Mouse (Mus musculus) urinary bladder, postnatal 14 days (tissue): ENCODE data around the gene Cebpa.

Source experiments
- DNase-seq: peaks from one replicate; pipeline ENCODE4 v3.0.0; 2021; ENCODE audit warnings: low spot score

Gene Cebpa

DNA sequence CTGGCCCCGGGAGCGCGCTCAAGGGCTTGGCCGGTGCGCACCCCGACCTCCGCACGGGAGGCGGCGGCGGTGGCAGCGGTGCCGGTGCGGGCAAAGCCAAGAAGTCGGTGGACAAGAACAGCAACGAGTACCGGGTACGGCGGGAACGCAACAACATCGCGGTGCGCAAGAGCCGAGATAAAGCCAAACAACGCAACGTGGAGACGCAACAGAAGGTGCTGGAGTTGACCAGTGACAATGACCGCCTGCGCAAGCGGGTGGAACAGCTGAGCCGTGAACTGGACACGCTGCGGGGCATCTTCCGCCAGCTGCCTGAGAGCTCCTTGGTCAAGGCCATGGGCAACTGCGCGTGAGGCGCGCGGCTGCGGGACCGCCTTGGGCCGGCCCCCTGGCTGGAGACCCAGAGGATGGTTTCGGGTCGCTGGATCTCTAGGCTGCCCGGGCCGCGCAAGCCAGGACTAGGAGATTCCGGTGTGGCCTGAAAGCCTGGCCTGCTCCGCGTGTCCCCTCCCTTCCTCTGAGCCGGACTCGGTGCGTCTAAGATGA, 1.1 kb downstream of the Cebpa start:
- no peak for DNase-seq

DNA sequence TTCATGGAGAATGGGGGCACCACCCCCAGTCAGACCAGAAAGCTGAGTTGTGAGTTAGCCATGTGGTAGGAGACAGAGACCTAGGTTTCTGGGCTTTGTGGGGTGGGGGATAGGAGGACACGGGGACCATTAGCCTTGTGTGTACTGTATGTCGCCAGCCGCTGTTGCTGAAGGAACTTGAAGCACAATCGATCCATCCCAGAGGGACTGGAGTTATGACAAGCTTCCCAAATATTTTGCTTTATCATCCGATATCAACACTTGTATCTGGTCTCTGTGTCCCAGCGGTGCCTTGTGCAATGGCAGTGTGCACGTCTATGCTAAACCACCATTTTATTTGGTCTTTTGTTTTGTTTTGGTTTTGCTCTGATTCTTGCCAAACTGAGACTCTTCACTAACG, 2.1 kb downstream of the Cebpa start:
- no peak for DNase-seq

GRCm38 (mm10) chr7:35122401-35123320, 3.6 kb downstream of the Cebpa start:
- peak; percentile 68 for DNase-seq

- DNase-seq = no peak
Measured at GRCm38 (mm10) chr7:35123431-35123953, 4.4 kb downstream of the Cebpa start.

DNA sequence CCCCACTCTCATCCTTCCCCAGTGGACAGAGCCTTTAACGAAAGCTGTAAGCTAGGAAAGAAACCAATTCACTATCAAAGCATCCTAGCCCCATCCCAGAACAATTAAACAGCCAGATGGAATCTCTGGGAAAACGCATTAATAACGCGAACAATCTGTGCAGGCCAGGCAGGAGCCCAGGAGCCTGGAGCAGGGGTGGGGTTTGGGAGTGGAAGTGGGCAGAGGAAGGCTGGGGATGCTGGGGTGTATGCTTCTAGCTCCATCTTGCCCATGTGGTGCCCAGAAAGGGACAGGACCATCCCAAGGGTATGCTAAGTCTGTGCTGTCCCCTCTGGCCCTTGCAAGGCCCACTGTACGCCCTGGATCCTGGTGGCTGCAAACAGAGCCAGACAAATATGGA, 5.1 kb downstream of the Cebpa start:
- no peak for DNase-seq

- no peak for DNase-seq
Measured at GRCm38 (mm10) chr7:35124745-35125144, 5.7 kb downstream of the Cebpa start.

GRCm38 (mm10) chr7:35125971-35126370, 6.9 kb downstream of the Cebpa start:
- no peak for DNase-seq

DNA sequence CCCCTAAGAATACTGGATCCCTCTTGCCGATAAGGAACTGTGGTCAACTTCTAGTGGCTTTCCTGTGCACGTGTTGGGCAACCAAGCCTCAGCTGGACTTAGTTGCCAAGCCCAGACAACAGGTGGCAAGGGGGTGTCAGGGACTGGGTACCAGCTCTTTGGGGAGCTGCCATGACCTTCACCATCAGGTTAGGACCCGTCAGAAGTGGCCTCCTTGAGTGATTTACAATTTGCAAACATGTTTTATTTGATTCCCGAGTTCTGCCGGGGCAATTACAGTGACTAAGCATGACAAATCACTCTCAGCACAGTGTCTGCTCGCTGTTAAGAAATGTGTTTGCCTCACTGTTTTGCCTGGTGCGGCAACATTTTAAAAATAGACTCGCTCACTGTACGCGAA, 7.9 kb downstream of the Cebpa start:
- no peak for DNase-seq

DNA sequence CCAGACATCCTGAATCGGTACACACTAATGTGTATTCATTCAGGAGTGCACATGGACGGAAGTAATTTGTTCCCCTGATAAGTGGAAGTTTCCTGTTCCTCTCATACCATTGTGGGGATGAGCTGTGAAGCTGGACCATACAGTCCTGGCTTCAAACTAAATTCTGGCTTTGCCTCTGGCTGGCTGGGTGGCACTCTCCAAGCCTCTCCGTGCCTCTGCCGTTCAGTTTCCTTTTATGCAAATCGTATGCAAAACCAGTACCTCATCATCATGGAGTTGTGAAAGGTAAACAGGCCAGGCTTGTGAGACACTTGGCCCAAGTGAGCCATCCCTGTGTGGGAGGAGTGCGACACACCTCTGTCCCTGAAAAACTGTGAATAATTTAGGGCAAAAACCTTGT, 8.6 kb downstream of the Cebpa start:
- DNase-seq = no peak

- peak; percentile 84 for DNase-seq
Measured at GRCm38 (mm10) chr7:35128677-35129567, 9.8 kb downstream of the Cebpa start.

DNA sequence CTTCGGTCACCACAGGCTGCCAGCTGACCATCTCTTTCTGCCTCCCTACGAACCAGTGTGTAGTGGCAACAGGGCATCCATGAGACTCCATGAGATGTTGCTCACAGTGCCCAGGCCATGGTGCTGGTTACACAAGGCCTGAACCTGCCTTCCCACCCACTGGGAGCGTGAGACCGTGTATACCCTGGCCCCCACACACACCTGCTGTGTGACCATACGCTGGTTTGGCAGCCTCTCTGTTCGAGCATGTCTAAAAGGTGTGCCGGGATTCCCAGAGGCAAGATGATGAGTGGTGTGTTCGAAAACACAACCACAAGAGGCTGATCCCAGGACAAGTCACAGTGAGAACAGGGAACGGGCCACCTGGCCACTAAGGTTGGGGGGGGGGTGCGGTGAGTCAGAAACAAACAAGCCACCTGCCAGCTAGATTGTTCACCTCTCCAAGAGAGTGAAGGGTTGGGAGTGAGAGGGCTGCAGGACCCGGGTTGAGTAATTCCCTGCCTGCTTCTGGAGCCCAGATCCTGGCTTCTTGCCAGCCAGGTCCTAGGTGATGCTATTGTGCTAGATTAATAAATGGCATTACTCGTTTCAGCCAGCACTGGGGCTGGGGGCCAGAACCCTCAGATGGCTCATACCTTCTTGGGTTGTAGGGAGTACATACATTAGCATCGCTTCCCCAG, 11.1 kb downstream of the Cebpa start:
- peak; percentile 66 for DNase-seq

DNA sequence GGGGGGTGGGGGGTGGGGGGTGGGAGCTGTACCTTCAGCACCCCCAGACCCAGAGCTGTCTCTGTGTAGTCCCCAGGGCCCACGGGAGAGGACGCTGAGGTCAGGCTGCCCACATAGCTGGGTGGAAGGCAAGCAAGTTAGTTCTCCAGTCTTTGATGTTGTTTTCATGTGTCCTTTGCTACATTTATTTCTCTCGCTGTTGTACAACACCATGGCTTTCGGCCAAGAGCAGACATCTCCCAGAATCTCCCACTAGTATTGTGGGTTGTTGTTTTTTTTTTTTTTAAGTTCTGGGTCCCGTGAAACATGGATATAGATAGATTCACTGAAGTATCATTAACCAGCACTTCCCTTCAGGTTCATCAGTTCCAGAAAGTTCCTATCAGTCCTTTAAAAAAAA, 11.8 kb downstream of the Cebpa start:
- DNase-seq = no peak

DNA sequence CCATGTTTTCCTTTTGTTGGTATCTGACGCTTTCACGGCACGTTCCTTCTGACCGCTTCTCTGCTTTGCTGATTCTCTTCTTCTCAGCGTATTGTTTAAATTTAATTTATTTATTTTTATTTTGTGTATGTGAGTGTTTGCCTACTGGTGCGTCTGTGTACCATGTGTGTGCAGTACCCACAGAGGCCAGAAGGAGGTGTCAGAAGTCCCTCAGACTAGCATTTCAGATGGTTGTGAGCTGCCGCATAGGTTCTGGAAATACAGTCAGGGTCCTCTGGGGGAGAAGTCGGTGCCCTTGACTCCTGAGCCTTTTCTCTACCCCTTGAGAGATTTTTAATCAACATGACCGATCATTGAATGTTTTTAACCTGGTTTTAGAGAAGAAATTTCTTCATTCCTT, 12.5 kb downstream of the Cebpa start:
- DNase-seq = no peak

- DNase-seq = no peak
Measured at GRCm38 (mm10) chr7:35134621-35135020, 15.5 kb downstream of the Cebpa start.

GRCm38 (mm10) chr7:35137524-35137923, 18.4 kb downstream of the Cebpa start:
- DNase-seq = no peak

DNA sequence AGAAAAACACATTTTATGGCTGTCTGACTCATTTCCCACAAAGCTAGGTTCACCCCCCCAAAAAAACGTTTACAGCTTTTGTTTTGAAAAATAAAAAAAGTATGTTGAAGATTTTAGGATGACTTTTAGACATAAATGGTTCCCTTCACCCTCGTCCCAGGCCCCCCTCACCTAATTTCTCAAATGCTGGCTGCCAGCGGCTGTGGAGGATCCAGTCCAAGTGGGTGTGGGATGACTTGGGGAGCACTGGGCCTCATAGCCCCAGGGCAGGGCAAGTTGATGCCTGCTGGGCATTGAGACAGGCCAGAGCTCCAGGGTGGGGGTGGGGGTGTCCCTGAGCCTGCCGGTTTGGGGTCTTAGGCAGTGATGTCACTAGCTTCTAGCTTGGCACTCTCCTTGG, 19.4 kb downstream of the Cebpa start:
- DNase-seq = no peak

DNA sequence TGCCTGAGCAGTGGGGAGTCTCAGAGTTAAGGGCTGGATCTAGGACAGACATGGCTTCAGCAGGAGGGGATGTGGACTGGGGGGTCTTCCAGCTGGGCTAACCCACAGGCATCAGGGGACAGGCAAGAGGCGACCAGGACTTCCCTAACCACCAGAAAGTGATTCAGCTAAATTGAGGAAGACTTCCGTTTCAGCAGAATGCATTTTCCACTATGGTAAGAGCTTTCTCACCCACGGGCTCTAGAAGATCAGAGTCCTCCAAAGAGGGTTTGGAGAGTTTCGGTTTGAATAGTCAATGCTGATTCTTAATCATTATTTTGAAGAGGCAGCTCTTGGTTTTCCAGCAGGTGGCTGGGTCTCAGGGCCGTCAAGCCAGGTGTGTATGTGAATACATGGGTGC, 20.8 kb downstream of the Cebpa start:
- DNase-seq = no peak

GRCm38 (mm10) chr7:35141519-35141918, 22.4 kb downstream of the Cebpa start:
- DNase-seq = no peak

GRCm38 (mm10) chr7:35142522-35142921, 23.4 kb downstream of the Cebpa start:
- DNase-seq = no peak

- DNase-seq = no peak
Measured at GRCm38 (mm10) chr7:35143864-35144618, 24.9 kb downstream of the Cebpa start.

DNA sequence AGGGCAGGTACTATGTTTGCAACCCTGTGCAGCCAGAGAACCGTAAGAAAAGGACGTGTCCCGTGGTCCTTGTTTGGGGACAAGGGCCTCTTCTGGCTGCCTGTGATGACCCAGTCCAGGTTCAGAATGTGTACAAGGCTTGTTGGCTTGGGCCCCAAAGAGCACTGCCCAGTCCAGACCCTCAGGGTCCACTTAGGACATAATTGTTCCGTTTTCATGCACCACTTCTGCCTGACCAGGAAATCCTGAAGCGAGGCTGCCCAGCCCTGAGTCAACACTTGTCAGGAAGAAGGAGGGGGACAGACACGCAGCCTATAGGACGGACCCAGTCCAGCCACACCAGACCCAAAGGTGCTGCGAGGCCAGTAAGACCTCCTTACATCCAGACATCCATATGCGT, 26.0 kb downstream of the Cebpa start:
- DNase-seq = no peak
